Mouse (Mus musculus): ENCODE results near the gene Tyw3. TPM values are rescaled to one million over a fixed set of nuclear protein-coding genes. Genes with fewer than 3 reads are reported as not detected.

The Tyw3 gene
- total and polyA plus RNA-seq, 3 experiments, result 46.8 to 70.4 (median 62.5) TPM

DNA sequence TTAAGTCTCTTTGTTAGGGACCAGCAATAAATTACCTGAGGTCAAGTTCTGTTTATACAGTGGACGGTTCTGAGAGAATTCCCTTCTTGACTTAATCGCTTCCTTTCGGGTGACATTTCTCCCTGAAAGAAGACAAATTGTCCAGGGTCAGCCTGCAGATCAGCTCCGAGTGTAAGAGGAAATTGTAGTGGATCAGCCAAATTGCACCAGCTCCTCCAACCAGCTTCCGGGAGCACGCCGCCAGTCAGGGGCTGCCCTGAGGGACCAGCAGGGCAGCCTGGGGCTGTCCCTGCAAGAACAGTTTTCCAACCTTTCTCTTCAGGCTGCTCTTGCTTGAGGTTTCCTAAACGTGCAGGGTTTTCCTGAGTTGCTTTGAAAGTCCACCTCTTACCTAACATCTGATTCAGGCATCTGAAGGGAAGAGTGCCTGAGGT lies 48.0 kb downstream of the Tyw3 start:
- dilution Hi-C loops (cut with MboI; ENCODE audit: extremely low pct_ligation_motif_present, extremely low pct_unique_long_range_greater_than_20kb, low sequenced_read_pairs) (no loop called here), in situ Hi-C loops (cut with MboI; ENCODE audit: low pct_ligation_motif_present, low pct_unique_long_range_greater_than_20kb, low sequenced_read_pairs) (no loop called here)
- H3K79me2 ChIP-seq (replicated peaks; ENCODE audit: control insufficient read depth, extremely low read depth, insufficient read depth, poor library complexity, severe bottlenecking), result no peaks in the 10 kb centered on the region
- no peak overlapping the region for H3K27ac ChIP-seq (ENCODE audit: insufficient read depth, low read depth)
- TF ChIP-seq ETS1 (conservative IDR thresholded peaks at IDR 0.05; ENCODE audit: low read depth, low read length) (peak; percentile 81), EP300 (IDR thresholded peaks at IDR 0.05; ENCODE audit: low read length) (peak; percentile 43), ELF1 (IDR thresholded peaks at IDR 0.05; ENCODE audit: low read depth, low read length) (peak; percentile 87), USF1 (IDR thresholded peaks at IDR 0.05; ENCODE audit: low read depth, low read length) (no peak), UBTF (IDR thresholded peaks at IDR 0.05; ENCODE audit: low read depth, low read length) (no peak), TBP (conservative IDR thresholded peaks at IDR 0.05; ENCODE audit: low read depth, low read length) (0 out of 2 replicates have a peak, but pooled peaks have one; percentile 52), USF2 (conservative IDR thresholded peaks at IDR 0.05; ENCODE audit: low read depth, low read length) (no peak), RCOR1 (conservative IDR thresholded peaks at IDR 0.05; ENCODE audit: low read depth, low read length) (no peak), BHLHE40 (IDR thresholded peaks at IDR 0.05; ENCODE audit: low read depth, low read length) (peak; percentile 97), MAX (IDR thresholded peaks at IDR 0.05; ENCODE audit: low read length) (0 out of 2 replicates have a peak, but pooled peaks have one; percentile 39), MEF2A (IDR thresholded peaks at IDR 0.05; ENCODE audit: borderline replicate concordance, low read depth, low read length) (peak; percentile 74; the same call in 1 of the 2 replicates), IRF4 (IDR thresholded peaks at IDR 0.05; ENCODE audit: low read depth, low read length) (peak; percentile 81), KAT2A (IDR thresholded peaks at IDR 0.05; ENCODE audit: insufficient replicate concordance, low read length) (0 out of 2 replicates have a peak, but pooled peaks have one; percentile 16), RAD21 (IDR thresholded peaks at IDR 0.05; ENCODE audit: low read depth, low read length) (no peak), TCF12 (IDR thresholded peaks at IDR 0.05; ENCODE audit: low read depth, low read length) (peak; percentile 60; the same call in 1 of the 2 replicates), ZNF384 (IDR thresholded peaks at IDR 0.05; ENCODE audit: low read depth, low read length) (no peak)
- H3K9me3 ChIP-seq (replicated peaks; ENCODE audit: low read length), result no peaks in the 10 kb centered on the region
- H3K9ac ChIP-seq (ENCODE audit: insufficient read depth, low read depth), result no peak overlapping the region
- peak overlapping the region in 1 of 3 experiments; percentile 31 for H3K4me3 ChIP-seq (replicated peaks in 1 of 3; ENCODE audit: low read depth in 2 of 3, low read length in 2 of 3, poor library complexity in 1 of 3)
- peak; percentile 76 for DNase-seq (ENCODE audit: extremely low read depth)
- no peaks in the 10 kb centered on the region for H3K36me3 ChIP-seq (replicated peaks in 1 of 2; ENCODE audit: control insufficient read depth in 1 of 2, insufficient read depth in 1 of 2, low read length in 1 of 2)
- peak overlapping the region; percentile 70 for H3K4me2 ChIP-seq (ENCODE audit: insufficient read depth, low read depth, poor library complexity, severe bottlenecking)
- peaks cover 11 to 37% of the 10 kb centered on the region in 2 experiments; a peak in 3 of 4 replicates for H3K4me1 ChIP-seq (ENCODE audit: control insufficient read depth in 1 of 2, insufficient read depth in 2 of 2)
- no peaks in the 10 kb centered on the region for H3K27me3 ChIP-seq (replicated peaks)

DNA sequence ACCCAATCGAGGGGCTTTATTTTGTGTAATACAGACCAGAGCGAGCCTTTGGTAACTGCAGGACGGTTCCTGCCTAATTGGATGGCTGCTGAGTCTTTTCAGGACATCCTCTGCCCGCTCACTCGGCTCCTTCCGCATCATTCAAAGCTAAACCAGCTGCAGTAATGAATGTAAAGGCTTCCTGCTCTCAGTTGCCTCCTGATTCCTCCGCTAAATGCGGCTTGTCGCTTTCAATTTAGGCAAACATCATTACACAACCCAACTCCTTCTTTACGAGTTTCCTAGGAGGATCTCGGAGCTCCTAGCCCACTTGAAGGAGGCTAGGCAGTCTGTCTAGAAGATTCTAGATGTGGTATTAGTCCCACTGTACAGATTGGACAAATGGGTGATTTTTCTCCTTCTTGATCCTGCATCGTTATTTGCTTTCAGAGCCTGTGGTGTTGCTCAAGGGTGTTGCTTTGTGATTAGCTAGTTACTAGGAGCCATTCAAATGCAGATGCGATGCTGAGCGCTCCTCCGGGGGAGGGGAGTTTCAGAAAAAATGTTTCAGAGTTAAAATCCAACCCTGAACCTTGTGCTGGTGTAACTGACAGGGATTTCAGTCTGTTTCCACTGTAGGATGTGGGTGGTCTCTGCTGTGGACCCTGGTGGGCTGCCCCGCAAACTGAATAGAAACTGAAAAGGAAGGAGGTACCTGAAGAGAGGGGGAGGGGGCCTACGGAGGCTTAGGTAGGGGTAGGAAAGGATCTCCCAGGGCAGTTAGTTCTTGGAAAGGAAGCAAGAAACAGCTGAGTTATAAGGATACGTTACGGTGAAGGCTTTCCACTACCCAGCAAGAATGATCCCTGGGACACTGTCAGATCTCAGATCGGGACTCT lies 49.1 kb downstream of the Tyw3 start:
- no peak overlapping the region for H3K4me3 ChIP-seq (replicated peaks in 1 of 3; ENCODE audit: low read depth in 2 of 3, low read length in 2 of 3, poor library complexity in 1 of 3)
- dilution Hi-C loops (cut with MboI; ENCODE audit: extremely low pct_ligation_motif_present, extremely low pct_unique_long_range_greater_than_20kb, low sequenced_read_pairs), result no loop called here
- no peaks in the 10 kb centered on the region for H3K9me3 ChIP-seq (replicated peaks; ENCODE audit: low read length)
- no peak for DNase-seq (ENCODE audit: extremely low read depth)
- no peak overlapping the region for H3K9ac ChIP-seq (ENCODE audit: insufficient read depth, low read depth)
- H3K4me1 ChIP-seq (ENCODE audit: control insufficient read depth in 1 of 2, insufficient read depth in 2 of 2), result peaks cover 11 to 37% of the 10 kb centered on the region in 2 experiments; a peak in 3 of 4 replicates
- no peak overlapping the region for H3K27ac ChIP-seq (ENCODE audit: insufficient read depth, low read depth)
- in situ Hi-C loops (cut with MboI; ENCODE audit: low pct_ligation_motif_present, low pct_unique_long_range_greater_than_20kb, low sequenced_read_pairs), result no loop called here
- no peak overlapping the region; the same call in 1 of the 2 replicates for H3K4me2 ChIP-seq (ENCODE audit: insufficient read depth, low read depth, poor library complexity, severe bottlenecking)
- H3K79me2 ChIP-seq (replicated peaks; ENCODE audit: control insufficient read depth, extremely low read depth, insufficient read depth, poor library complexity, severe bottlenecking), result no peaks in the 10 kb centered on the region
- no peaks in the 10 kb centered on the region for H3K27me3 ChIP-seq (replicated peaks)
- H3K36me3 ChIP-seq (replicated peaks in 1 of 2; ENCODE audit: control insufficient read depth in 1 of 2, insufficient read depth in 1 of 2, low read length in 1 of 2), result no peaks in the 10 kb centered on the region
- TF ChIP-seq BHLHE40 (IDR thresholded peaks at IDR 0.05; ENCODE audit: low read depth, low read length) (0 out of 2 replicates have a peak, but pooled peaks have one; percentile 9), CHD1 (IDR thresholded peaks at IDR 0.05; ENCODE audit: low read depth, low read length) (no peak), ZKSCAN1 (IDR thresholded peaks at IDR 0.05; ENCODE audit: borderline replicate concordance, low read depth, low read length) (no peak), MAX (IDR thresholded peaks at IDR 0.05; ENCODE audit: low read length) (no peak)
